Mouse (Mus musculus) lung, postnatal 10 days (tissue): ENCODE results near the gene Olfr671.
"Not testable (repeated sequence)": the region's sequence is repeated elsewhere in the genome, so short reads cannot be mapped to it uniquely, and the experiment has no call there.

Experiments
- DNase-seq: peaks from one replicate; pipeline ENCODE4 v3.0.0; 2021

The Olfr671 gene

DNA sequence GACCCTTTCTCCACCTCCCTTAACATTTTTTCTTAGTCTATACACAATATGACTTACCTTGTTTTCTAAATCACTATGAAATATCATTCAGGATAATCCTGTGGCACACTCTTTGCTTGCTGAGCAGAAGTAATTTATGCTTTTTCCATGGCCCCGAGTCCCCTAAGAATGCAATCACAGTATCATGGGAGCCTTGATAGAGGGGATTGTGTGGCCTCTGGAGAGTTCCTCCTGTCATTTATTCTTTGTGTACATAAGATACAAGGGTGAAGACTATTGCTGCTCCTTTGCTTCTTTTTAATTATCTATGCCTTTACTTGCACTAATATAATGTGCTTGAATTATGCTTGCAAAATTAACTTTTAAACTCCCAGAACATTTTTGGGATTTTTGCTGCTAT is at the start of gene Olfr671:
Gene Olfr671 (minus strand): TSS at position 101 of the 400 bp plus-strand sequence.
- no peak for DNase-seq

DNA sequence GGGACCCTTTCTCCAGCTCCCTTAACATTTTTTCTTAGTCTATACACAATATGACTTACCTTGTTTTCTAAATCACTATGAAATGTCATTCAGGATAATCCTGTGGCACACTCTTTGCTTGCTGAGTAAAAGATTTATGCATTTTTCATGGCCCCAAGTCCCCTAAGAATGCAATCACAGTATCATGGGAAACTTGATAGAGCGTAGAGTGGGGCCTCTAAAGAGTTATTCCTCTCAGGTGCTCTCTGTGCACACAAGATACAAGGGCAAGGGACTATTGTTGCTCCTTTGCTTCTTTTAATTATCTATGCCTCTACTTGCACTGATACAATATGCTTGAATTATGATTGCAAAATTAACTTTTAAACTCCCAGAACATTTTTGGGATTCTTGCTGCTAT is 49.4 kb upstream of the Olfr671 start, which contains the start of gene Olfr675:
Gene Olfr675 (minus strand): TSS at position 101 of the 400 bp plus-strand sequence.
- no peak for DNase-seq

DNA sequence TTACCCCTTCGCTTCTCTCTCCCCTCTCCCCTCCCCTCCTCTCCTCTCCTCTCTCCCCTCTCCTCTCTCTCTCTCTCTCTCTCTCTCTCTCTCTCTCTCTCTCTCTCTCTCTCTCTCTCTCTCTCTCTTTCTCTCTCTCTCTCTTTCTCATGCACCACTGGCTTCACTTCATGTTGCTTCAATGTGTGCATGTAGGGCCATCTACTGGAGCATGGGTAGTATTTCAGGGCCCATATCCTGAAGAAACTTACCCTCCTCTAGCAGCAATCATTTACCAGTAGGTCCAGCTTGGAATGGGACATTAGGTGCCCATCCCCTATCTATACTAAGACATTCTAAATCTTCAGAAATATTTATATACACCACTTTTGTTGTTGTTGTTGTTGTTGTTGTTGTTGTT is 43.6 kb upstream of the Olfr671 start:
- DNase-seq: no peak

DNA sequence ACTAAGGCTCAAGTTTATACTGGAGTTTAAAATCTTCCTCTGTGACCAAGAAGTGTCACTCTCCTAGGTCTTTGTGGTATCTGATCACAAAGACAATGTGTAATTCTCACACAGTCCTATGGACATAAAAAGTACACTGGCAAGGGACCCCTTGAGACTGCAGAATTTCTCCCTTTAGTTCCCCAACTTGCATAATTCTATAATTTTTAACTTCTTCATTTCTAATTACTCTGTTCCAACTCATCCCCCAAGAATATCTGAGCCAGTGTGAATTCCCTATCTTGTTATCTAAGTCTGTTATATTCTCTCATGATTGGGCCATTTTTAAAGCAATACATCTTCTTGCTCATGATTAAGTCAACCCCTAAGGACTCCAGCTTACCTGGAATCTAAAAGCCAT is 23.0 kb upstream of the Olfr671 start, which contains the start of gene Olfr672:
Gene Olfr672 (minus strand): TSS at position 101 of the 400 bp plus-strand sequence.
- DNase-seq: no peak

DNA sequence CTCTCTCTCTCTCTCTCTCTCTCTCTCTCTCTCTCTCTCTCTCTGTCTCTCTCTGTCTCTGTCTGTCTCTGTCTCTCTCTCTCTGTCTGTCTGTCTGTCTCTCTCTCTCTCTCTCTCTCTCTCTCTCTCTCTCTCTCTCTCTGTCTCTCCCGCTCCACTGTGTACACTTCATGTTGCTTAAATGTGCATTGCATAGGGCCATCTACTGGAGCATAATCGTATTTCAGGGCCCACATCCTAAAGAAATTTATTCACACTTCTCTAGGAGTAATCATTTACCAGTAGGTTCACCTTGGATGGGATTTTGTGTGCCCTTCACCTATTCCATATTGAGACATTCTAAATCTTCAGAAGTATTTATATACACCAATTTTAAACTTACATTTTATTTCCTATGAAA is 6.4 kb downstream of the Olfr671 start:
- not testable (repeated sequence) for DNase-seq

DNA sequence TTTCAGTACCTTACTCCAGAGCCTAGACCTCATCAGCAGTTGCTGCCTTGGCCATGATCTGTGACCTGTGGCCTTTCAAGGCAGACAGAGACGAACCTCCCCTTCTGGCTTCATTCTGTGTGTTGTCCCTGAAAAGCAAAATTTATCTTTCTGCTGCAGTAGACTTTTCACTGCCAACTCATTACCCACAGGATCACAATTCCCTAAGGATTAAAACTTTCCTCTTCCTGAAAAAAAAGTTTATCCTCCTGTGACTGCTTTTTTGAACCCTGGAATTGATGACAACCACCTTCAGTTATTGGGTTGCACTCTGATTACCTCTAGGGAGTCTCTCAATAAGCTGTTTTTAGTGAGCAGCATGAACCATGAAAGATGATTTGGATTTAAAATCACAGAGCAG is 16.4 kb downstream of the Olfr671 start, which contains the start of gene Olfr670:
Gene Olfr670 (minus strand): TSS at position 101 of the 400 bp plus-strand sequence.
- DNase-seq: no peak

DNA sequence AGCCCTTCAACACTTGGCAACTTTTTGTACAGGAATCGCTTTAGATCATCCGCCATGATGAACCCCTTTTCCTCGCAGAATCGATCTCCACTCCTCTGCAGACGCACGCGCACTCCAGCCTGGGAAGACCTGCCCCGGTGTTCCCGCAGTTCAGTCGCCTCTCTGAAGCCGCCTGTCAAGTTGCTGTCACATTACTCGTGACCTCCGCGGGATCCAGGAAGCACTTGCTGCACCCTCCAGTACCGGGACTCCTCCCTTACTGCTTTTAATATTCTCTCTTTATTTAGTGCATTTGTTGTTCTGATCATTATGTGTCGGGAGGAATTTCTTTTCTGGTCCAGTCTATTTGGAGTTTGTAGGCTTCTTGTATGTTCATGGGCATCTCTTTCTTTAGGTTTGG is 28.7 kb downstream of the Olfr671 start:
- DNase-seq: not testable (repeated sequence)

DNA sequence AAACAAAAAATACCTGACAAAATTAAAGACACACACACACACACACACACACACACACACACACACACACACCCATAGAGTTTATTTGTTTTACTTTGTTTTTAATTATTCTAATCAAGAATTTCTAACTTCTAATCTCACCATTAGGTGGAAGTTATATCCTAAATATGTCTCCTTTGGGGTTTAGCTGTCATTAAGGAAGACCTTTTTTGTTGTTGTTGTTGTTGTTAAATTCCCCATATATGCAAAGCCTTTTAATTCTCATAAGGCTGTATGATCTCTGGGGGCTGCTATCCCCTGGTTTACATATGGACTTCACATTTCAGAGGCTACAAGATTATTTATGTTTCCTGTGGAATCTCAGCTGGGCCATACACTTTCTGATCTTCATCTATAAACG is 45.0 kb downstream of the Olfr671 start, which contains the start of gene Olfr669:
Gene Olfr669 (plus strand): TSS at position 301 of the 400 bp plus-strand sequence.
- DNase-seq: no peak

DNA sequence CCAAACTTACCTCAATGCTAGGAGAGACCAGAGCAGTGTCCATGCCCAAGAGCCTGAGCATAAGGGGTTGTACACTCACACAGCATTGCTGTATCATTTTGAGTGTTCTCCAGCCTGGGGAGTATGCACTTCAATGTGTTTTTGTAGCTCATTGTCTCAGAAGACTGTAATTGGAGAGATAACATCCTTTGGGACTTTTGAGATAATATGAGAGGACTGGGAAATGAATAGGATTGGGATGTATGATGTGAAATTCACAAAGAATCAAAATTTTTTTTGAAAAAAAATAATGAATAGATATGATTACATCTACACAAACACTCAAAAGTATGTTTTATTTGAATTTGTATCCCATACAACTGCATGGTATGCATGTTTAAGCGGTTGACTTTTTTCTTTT is 51.0 kb downstream of the Olfr671 start, which contains the start of gene Olfr668:
Gene Olfr668 (minus strand): TSS at position 101 of the 400 bp plus-strand sequence.
- DNase-seq: no peak
